Mouse (Mus musculus) left cerebral cortex, postnatal 36 days (tissue): ENCODE results near the gene Bcl2. TPM values are rescaled to one million over a fixed set of nuclear protein-coding genes. Genes with fewer than 3 reads are reported as not detected.

Source experiments
- DNase-seq, 2 experiments: peaks; one replicate each; pipeline ENCODE4 v3.0.0; 2021 to 2022; ENCODE audit warnings: low spot score in 2 of 2, mixed read lengths in 1 of 2
- intact Hi-C: fragments of 180-260 bp; cut with DNase I; formaldehyde crosslinking; loops from one replicate; pipeline ENCODE4 v1.15.1; 2025
- total RNA-seq, 2 experiments: library from RNA; stranded (reverse); gene quantifications; 2 replicates each; pipeline ENCODE4 v1.2.3; 2021

Bcl2 gene
- total RNA-seq, 2 experiments from 2014 or later: 11.0 to 16.1 TPM

DNA sequence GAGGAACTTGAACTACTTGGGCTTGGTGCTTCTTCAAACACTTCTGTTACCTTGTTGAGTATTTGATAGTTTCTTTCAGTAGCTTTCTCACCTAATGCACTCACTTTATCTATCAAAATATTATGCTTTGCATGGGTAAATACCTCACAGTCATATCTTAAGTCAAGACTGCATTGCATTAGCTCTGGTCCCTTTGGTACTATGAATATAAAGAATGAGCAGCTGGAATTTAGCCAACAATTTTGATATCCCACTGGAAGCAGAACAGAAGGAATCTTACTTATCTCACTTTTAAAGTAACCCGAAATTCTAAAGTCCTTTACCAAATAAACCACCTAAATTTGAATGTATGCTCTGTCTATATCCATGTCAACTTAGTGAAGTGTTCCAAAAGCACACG lies 83.1 kb downstream of the Bcl2 start:
- DNase-seq: no peak
- intact Hi-C loops: no loop called here

- intact Hi-C loops: loop anchor here (5.0 kb wide), 1 partner anchor 82 kb away; the partner anchor contains the start of gene Bcl2
- no peak for DNase-seq
Observed at GRCm38 (mm10) chr1:106629931-106630682, 84.0 kb downstream of the Bcl2 start.

DNA sequence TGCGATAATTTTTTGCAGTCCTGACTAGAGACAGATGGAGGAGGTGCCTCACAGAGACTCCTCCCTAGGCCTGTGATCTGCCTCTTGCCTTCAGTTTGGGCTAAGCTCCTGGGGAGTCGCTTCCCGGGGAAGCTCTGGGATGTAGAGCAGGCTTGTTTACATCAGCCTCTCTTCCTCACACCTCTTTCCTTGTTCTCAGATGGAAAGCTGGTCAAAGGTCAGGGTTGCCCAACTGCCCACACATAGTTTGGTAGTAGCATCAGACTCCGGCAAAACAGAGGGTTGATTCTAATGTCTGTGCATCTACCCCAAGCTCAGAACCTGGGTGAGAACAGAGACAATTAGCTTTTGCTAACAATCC lies 84.6 kb downstream of the Bcl2 start:
- intact Hi-C loops: loop anchor here (5.0 kb wide), 1 partner anchor 83 kb away; the partner anchor contains the start of gene Bcl2
- no peak for DNase-seq

DNA sequence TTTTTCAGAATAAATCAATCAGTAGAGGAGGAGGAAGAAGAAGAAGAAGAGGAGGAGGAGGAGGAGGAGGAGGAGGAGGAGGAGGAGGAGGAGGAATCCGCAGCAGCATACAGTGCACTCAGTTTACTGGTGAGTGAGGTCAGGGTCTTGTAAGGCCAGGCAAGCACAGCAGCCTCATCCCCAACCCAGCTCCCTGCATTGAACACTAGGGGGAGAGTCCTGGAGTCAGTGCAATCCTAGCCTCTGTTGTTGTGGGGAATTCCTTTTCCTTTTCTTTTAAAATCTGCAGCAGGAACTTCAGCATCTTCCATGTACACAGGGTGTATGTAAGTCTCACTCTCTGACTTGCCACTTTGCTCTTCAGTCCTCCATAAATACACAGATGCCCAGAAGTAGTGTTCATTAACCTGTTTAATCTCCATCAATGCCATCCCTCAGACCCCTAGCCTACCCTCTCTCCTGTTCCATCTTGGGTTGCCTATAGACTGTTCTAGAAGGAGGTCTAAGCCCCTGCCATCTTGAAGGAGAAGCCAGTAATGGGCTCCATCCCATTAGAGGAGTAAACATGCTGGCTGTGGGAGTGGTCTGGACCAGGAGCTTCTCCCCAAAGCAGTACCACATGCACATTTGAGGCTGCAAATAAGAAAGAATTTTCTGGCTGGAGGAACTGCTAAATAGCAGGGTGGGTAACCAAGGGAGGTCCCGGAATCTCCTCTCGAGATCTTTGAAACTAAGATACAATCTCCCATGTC lies 85.2 kb downstream of the Bcl2 start:
- no peak for DNase-seq
- intact Hi-C loops: loop anchor here (5.0 kb wide), 1 partner anchor 83 kb away; the partner anchor contains the start of gene Bcl2

DNA sequence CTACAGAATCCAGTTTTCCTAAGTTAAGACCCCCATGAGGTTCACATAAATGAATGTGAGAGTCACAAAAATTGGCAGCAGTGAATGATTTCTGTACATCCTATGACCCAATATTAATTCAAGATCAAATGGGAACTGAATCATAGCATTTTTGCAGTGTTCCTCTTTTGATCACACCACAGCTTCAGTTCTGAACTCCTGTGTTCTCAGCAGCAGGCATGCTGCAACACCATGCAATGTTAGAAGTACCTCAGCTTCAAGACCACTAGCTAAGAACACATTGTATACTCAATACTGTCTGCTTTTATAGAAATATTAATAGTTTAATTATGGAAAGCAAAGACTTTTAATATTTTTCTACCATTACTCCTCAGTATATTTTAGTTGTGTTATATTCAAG lies 85.8 kb downstream of the Bcl2 start:
- intact Hi-C loops: loop anchor here (5.0 kb wide), 1 partner anchor 84 kb away; the partner anchor contains the start of gene Bcl2
- DNase-seq: no peak

DNA sequence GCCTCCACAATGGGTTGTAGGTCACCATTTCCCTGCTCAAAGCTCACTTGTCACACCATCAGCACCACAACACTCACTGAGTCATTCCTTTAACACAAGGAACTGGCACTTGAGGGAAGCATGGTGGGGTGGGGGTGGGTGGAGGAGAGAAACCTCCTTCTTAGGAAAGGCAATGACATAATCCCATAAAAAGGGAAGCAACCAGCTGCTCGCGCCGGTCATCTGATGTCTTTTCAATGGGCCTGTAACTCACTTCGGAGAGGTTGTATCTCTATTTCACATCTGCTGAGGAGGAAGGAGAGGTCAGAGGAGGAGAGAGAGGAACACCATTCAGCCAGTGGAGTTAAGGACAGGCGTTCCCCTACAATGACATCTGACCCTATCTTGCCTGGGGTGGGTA lies 86.8 kb downstream of the Bcl2 start:
- intact Hi-C loops: loop anchor here (5.0 kb wide), 1 partner anchor 85 kb away; the partner anchor contains the start of gene Bcl2
- no peak for DNase-seq

DNA sequence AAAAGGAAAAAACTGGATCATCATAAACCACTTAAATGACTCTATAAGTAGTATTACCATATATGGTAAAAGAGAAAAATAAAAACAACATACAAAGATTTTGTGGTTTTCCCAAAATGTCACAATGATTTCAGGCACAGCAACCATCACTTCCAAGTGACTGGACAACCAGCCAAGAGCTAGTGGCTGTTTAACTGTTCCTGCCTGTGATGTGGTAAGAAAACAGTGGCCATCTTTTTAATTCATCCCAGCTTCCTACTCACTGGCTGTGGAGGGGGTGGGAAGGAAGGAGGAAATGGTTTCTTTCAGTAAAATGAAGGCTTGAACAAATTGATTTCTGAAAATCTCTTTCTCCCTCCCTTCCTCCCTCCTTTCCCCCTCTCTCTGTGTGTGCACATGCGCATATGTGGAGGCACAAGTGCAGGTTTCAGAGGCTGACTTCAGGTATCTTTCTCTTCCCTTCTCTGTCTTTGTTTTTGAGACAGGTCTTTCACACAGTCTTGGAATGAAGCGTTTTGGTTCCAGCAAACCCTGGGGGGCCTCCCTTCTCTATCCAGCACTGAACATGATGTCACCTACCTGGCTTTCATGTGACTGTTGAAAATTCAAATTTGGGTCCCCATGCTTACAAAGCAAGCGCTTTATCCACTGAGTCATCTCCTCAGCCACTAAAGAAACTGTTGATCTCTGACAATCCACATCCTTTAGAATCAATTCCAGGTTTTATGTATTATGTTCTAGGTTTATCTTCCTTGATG lies 93.7 kb downstream of the Bcl2 start:
- intact Hi-C loops: no loop called here

DNA sequence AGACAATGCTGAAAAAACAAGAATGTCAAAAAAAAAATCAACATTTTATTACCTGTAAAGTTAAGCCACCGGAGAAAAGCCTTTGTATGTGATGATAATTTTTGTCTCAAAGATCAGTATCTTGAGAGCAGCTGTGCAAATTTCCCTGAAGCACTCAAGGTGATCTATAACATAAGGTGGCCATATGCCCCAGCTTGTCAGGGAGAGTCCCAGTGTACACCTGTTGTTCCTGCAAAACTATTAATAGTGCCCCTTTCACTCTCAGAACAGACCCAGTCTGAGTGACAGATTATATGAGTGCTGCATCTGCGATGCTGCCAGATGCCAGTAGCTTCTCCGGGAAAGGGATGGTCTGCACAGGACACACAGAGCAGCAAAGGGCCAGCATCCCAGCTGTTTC lies 95.3 kb downstream of the Bcl2 start:
- DNase-seq: no peak
- intact Hi-C loops: no loop called here

More for the DNA sequence above, 93.7 kb downstream of the Bcl2 start:
- no peak for DNase-seq

DNA sequence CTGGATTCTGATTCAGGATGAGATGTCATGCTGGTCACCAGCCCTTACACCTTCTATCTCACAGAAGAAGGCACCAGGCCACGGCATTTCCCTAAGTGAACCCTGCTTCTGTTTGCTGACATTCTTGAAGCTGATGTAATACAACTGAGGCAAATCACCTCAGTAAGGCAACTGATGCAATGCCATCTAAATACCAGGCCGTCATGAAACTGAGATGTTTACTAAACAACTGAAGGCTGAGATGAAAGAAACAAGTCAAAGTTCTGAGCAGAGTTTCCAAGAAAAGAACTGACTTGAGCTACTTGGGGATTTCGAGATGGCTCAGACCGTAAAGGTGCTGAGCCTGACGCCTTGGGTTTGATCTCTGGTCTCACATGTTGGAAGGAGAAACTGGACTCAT lies 97.1 kb downstream of the Bcl2 start:
- DNase-seq: no peak
- intact Hi-C loops: no loop called here

- intact Hi-C loops: no loop called here
Observed at GRCm38 (mm10) chr1:106613371-106613770, 100.7 kb downstream of the Bcl2 start.

DNA sequence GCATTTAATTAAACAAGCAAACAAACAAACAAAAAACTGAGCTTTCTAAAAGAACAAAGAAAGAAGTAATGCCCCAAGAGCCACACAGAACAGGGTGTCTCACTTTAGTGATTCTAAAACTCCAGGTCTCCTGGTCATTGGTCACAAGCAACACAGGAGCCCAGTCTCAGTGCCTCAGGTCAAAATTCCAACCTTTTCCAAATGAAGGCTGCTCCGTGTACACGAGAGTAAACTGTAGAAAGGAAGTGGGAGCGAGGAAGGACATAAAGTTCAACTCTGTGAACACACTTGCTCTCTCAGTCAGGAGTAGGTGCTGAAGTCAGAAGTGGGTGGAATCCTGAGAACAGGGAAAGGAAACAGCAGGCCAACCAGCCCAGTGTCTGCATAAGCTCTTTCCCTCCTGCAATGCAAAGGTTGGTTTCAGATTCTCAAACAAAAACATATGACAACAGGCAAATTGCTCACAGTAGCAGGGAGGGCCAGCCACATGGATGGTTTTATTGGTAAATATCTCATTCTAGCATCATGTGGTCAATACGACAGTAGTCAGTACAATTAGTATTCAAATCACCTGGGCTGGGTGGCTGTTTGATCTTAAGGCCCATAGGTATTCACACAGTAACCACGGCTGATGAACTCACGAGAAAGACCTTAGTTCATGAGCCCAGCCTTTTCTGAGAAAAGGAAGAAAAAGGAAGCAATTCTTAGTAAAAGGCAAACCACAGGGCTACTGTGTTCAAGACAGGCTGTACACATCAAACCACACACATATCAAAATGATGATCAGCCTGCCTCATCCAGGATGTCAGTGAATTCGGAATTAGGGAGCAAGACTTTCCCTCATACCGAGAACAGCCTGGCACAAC lies 101.7 kb downstream of the Bcl2 start:
- no peak for DNase-seq
- intact Hi-C loops: no loop called here

More at GRCm38 (mm10) chr1:106613371-106613770, 100.7 kb downstream of the Bcl2 start:
- no peak for DNase-seq

DNA sequence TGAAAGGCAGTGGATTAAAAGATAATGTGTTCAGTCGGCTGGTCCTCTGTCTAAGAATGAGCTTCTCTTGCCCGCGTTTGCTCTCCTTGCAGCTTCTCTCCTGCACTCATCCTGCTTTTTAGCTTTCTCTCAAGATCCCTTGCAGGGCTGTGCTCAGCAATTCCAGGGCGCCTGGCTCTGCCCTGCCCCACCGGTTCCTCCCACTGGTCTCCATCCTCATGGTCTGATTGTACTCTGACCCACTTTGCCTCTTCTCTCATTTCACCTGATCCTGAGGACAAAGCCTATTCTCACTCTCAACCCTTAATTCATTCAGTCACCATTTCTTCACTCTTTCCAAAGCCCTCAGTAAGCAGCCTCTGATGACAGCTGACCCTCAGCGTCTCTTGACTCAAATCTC lies 102.8 kb downstream of the Bcl2 start:
- intact Hi-C loops: no loop called here

DNA sequence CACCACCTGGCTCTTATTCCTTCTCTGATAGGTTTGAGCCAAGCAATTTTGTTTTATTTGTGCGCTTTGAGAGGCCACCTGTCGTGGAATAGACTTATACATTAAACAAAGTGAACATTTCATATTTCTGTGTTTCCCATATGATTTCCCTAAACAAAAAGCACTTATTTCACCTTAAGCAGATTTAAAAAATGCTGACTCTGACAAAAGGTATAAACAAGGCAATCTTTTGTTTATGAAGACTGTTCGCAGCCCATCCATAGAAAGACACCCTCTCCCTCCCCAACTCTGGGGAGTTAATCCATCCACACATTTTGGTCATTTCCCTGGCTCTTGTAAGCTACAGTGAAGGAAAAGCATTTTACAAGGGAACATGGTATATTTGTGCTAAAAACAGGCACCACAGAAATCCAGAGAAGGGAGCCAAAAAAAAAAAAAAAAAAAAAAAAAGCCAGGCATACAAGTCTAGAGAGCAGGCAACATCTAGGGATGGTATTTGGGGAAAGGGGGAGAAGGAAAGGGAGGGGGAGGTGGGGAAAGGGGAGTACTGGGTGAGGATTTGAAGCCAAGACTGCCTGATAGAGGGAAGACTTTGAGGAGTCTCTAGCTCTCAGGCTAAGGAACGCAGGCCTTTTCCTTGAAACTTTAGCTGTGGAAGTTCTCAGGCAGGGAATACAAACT lies 105.8 kb downstream of the Bcl2 start:
- intact Hi-C loops: no loop called here

More for the DNA sequence above, 102.8 kb downstream of the Bcl2 start:
- DNase-seq: no peak

GRCm38 (mm10) chr1:106606951-106607350 lies 107.1 kb downstream of the Bcl2 start:
- intact Hi-C loops: no loop called here
- no peak for DNase-seq

More for the DNA sequence above, 105.8 kb downstream of the Bcl2 start:
- DNase-seq: no peak

- intact Hi-C loops: no loop called here
- DNase-seq: no peak
Observed at GRCm38 (mm10) chr1:106603406-106603805, 110.7 kb downstream of the Bcl2 start.

DNA sequence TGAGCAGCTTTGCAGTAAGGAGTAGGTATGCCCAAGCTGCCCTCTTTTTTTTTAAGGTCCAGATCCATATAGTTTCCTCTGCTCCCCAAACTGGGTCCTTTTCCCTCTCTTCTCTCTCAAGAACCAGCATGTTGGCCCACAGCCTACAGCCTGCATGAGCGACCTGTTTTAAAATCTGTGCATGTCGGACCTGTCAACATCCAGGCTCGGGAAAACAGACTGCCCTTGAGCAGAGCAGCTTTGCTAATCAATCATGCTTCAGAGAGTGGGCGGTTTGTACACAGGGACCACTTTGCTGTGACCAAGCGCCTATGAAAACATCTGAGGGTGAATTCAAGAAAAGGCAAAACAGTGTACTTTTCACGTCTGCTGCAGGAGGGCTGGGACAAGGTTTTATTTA lies 111.1 kb downstream of the Bcl2 start:
- intact Hi-C loops: no loop called here
- no peak for DNase-seq

- intact Hi-C loops: no loop called here
Observed at GRCm38 (mm10) chr1:106602536-106602935, 111.5 kb downstream of the Bcl2 start.

DNA sequence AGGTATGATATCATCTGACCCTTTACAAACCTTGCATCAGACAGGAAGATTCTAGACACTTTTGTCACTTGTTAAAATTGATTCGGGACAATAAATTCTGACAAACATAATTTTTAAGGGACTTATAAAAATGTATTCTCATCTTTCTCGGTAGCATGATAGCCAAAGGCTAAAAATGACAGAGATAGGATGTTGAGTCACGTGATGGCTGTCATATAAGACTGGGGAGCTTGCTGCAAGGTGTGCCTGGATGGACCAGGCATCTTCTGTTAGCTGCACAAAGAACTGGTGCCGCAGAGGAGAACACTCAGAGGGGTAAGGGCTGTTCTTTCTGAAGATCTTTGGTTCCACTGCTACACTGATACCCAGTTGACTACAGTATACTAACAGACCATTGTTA lies 112.8 kb downstream of the Bcl2 start:
- intact Hi-C loops: no loop called here
- DNase-seq: no peak

More at GRCm38 (mm10) chr1:106602536-106602935, 111.5 kb downstream of the Bcl2 start:
- no peak for DNase-seq

DNA sequence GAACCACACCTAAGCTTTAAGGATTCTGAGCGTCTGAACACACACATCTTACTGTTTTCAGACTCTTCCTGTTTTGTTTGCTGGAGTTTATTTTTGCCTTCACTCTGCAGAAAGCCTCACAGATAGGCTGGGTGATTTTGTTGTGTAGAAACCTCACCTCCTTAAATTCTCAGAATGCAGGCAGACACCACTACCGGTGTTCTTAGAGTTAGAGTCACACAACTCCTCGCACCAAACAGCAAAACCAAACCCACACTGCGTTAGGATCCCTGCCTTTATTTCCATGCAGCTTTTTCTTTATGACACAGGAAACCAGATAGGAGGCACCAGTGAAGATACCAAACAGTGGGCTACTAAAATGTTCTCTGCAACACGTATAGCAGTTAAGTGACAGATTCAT lies 113.2 kb downstream of the Bcl2 start:
- no peak for DNase-seq
- intact Hi-C loops: no loop called here
